Mouse (Mus musculus) liver, embryonic 12.5 days (tissue): Measurements from ENCODE around the gene Gm10570. TPM values are rescaled to one million over a fixed set of nuclear protein-coding genes. Genes with fewer than 3 reads are reported as not detected.

ENCODE experiments used
- ATAC-seq: fragments of 200-750 bp; cut with Nextera tagmentation; 2 replicates; pipeline ENCODE4 v1.8.0; 2017; ENCODE audit warnings: moderate number of reproducible peaks, mild to moderate bottlenecking, moderate library complexity
- H3K27ac ChIP-seq: fragments of 300-500 bp; sonication (generic); 2 replicates; pipeline ENCODE4 v1.5.1; 2016; ENCODE audit warnings: mild to moderate bottlenecking
- H3K27me3 ChIP-seq: fragments of 300-500 bp; sonication (generic); replicated peaks from 2 replicates; pipeline ENCODE4 v1.6.1; 2016; ENCODE audit warnings: mild to moderate bottlenecking, moderate library complexity
- H3K36me3 ChIP-seq: fragments of 300-500 bp; sonication (generic); 2 replicates; pipeline ENCODE4 v1.6.1; 2016; ENCODE audit warnings: mild to moderate bottlenecking, moderate library complexity
- H3K4me1 ChIP-seq: fragments of 300-500 bp; sonication (generic); 2 replicates; pipeline ENCODE4 v1.6.1; 2016
- H3K4me2 ChIP-seq: fragments of 300-500 bp; sonication (generic); 2 replicates; pipeline ENCODE4 v1.6.1; 2016; ENCODE audit warnings: mild to moderate bottlenecking, moderate library complexity
- H3K4me3 ChIP-seq: fragments of 300-500 bp; sonication (generic); 2 replicates; pipeline ENCODE4 v1.5.1; 2016; ENCODE audit warnings: mild to moderate bottlenecking, moderate library complexity
- H3K9ac ChIP-seq: fragments of 300-500 bp; sonication (generic); 2 replicates; pipeline ENCODE4 v1.6.1; 2016; ENCODE audit warnings: mild to moderate bottlenecking, moderate library complexity
- H3K9me3 ChIP-seq: fragments of 300-500 bp; sonication (generic); replicated peaks from 2 replicates; pipeline ENCODE4 v1.6.1; 2016; ENCODE audit warnings: mild to moderate bottlenecking, moderate library complexity
- WGBS: fragments of 180-500 bp; shearing (Covaris S2); methylation state at CpG from one replicate; pipeline ENCODE4 v1.1.7; 2016; ENCODE audit not compliant: insufficient replicate concordance; 5-methylcytosine and 5-hydroxymethylcytosine counted together
- polyA plus RNA-seq: library from polyadenylated mRNA; unstranded; fragments of >200 nt; fragmentation: Nextera tagmentation; extraction: Ambion mirVana; gene quantifications from 2 replicates; pipeline ENCODE4 v1.2.1, GENCODE M21; 2016

Gm10570 gene
- polyA plus RNA-seq, 1 experiment from 2014 or later = not detected

DNA sequence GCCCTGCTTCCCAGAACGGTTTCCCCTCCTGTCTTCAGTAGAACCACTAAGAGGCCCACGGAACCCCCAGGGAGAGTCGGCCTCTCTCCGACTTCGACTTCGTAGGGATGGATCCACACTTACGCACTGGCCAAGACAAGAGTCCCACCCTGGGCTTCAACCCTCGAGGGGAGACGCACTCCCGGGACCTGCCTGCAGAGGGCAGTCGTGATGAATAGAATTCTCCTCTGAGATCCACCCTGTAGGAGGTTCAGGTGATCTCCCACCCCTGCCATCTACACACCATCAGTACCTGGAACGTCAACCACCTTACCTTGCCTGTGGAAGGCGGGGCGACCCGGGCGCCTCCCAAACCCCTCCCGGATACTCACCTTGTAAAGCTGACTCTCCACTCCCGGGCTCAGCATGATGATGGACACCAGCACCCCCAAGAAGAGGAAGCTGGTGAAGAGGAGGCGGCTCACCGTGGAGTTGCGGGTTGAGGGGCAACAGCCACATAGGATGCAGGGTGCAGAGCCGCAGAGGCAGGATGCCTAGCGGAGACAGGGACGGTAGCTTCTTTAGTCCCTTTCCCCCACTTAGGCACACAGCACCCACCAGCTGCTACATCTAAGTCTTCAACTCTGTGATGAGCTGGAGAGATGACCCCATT, 43.6 kb downstream of the Gm10570 start:
- no peak overlapping the region for H3K4me2 ChIP-seq
- no peak for ATAC-seq
- peaks cover 33% of the 10 kb centered on the region for H3K4me1 ChIP-seq
- H3K4me3 ChIP-seq = no peak overlapping the region
- no peak overlapping the region for H3K27ac ChIP-seq
- 8% methylated on average over 24 of the region's 24 CpGs for WGBS
- H3K9me3 ChIP-seq = no peaks in the 10 kb centered on the region
- peaks cover 65% of the 10 kb centered on the region for H3K27me3 ChIP-seq
- H3K36me3 ChIP-seq = no peaks in the 10 kb centered on the region
- no peak overlapping the region for H3K9ac ChIP-seq

DNA sequence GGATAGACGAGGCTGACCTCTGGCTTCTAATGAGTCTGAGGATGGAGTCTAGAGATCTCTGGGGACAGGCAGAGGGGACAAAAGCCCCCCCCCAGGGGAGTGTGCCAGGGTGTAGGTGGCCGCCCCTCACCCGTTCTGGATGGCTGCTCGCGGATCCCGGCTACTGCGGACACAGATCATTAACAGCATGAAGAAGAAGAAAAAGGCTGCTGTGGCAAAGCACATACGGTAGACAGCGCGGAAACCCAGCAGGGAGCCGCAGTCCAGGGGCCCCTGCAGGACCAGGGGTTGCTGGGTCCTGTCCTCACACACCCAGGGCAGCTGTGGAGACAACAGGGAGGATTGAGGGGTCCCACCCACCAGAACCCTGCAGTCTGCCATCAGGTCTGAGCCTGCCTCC, 44.3 kb downstream of the Gm10570 start:
- Histone ChIP-seq H3K4me2 (no peak overlapping the region), H3K9ac (no peak overlapping the region), H3K4me3 (no peak overlapping the region), H3K27ac (no peak overlapping the region), H3K27me3 (peaks cover 60% of the 10 kb centered on the region), H3K4me1 (peaks cover 33% of the 10 kb centered on the region), H3K9me3 (no peaks in the 10 kb centered on the region), H3K36me3 (no peaks in the 10 kb centered on the region)
- ATAC-seq = no peak
- 29% methylated on average over 11 of the region's 11 CpGs for WGBS

DNA sequence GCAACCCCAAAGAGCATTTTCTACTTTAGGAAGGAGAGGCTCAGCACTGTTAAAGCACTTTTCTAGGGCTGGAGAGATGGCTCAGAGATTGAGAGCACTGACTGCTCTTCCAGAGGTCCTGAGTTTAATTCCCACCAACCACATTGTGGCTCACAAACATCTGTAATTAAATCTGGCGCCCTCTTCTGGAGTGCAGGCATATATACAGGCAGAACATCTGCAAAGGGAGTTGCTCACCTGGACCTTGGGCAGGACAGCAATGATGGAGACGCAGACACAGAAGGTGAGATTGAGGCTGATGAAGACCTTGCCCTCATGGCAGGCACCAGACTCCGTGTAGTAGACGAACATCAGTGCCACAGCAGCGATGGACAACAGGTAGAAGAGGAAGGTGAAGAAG, 48.1 kb downstream of the Gm10570 start:
- Histone ChIP-seq H3K9ac (no peak overlapping the region), H3K4me2 (no peak overlapping the region), H3K9me3 (no peaks in the 10 kb centered on the region), H3K4me1 (0 out of 2 replicates have a peak, but pooled peaks cover 11% of the 10 kb centered on the region), H3K36me3 (no peaks in the 10 kb centered on the region), H3K27me3 (peaks cover 46% of the 10 kb centered on the region), H3K4me3 (no peak overlapping the region), H3K27ac (no peak overlapping the region)
- ATAC-seq = no peak
- WGBS = 19% methylated on average over 5 of the region's 5 CpGs

Other genes starting within 250 kb of the Gm10570 start
- 41.9 and 42.5 TPM in 2 replicates for gene Pef1, start 206.1 kb downstream of the Gm10570 start, polyA plus RNA-seq
- 0.12 TPM in 1 of 2 replicates, not detected in the other for gene Hcrtr1, start 169.3 kb downstream of the Gm10570 start, polyA plus RNA-seq
- gene Tinagl1, start 133.6 kb downstream of the Gm10570 start, polyA plus RNA-seq = 30.9 and 32.6 TPM in 2 replicates
- gene Gm853, start 86.3 kb downstream of the Gm10570 start, polyA plus RNA-seq = not detected in 2 replicates
- gene Serinc2, start 29.5 kb downstream of the Gm10570 start, polyA plus RNA-seq = 1.7 and 3.1 TPM in 2 replicates
- gene Fabp3, start 79 bp downstream of the Gm10570 start, polyA plus RNA-seq = 1.3 and 1.5 TPM in 2 replicates
- gene Zcchc17, start 51.3 kb upstream of the Gm10570 start, polyA plus RNA-seq = 52.1 and 52.9 TPM in 2 replicates
- 112 and 119 TPM in 2 replicates for gene Snrnp40, start 51.5 kb upstream of the Gm10570 start, polyA plus RNA-seq